Mouse (Mus musculus): ENCODE measurements at regions not wholly inside any gene's neighbourhood (a gene's known extent, or its start where the extent isn't known, plus 50 kb on each side); places are given as distances from the start of the nearest gene placed in this dataset.

DNA sequence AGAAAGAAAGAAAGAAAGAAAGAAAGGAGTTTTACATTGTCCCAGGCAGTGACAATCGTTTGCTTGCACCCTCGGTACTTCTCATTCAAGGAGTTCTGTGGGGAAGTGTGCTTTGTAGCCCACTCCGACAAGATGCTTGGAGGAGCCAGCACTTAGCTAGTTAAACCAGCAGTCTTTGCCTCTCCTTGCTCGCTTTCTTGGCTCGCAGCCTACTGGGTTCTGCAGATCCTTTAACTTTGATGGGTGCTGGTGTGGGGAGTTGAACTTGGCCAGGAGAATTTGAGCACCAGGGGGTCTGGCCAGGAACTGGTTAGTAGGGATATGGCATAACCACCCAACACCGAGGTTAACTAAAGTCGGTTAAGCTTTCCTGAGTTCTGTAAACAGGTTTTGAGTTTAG lies 132.5 kb upstream of the Ubr2 start:
- Histone ChIP-seq H3K9ac (peak overlapping the region; percentile 91), H3K4me1 (replicated peaks) (peaks cover 66% of the 10 kb centered on the region), H3K27ac (peak overlapping the region; percentile 58; the same call in 1 of the 2 replicates), H3K4me3 (peak overlapping the region; percentile 65), H3K36me3 (no peaks in the 10 kb centered on the region), H3K27me3 (no peaks in the 10 kb centered on the region), H3K9me3 (no peaks in the 10 kb centered on the region), H3K4me2 (peak overlapping the region; percentile 86)
- no peak for ATAC-seq (ENCODE audit: low FRiP score)
- 20% methylated on average over 7 of the region's 7 CpGs for WGBS

DNA sequence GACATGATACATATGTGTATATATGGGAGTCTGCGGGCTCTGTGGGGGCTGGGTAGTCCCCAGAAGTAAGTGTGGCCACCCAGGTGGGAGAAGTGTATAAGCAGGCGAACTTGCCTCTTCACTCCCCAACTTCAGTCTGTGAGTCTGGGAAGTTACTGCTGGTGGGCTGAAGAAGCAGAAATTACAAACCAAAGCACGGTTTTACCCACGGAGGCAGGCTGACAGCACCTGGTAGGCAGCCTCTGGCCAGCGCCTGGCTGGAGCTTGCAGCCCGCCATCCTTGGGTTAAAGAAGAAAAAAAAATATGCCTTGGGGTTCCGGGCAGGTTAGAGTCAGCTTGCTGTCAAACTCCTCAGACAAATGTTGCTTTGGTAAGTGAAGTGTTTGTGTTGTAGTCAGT lies 131.9 kb upstream of the Ubr2 start:
- WGBS = 3% methylated on average over 7 of the region's 7 CpGs
- Histone ChIP-seq H3K9ac (peak overlapping the region; percentile 91), H3K27ac (peak overlapping the region; percentile 100), H3K27me3 (no peaks in the 10 kb centered on the region), H3K9me3 (no peaks in the 10 kb centered on the region), H3K4me2 (peak overlapping the region; percentile 86), H3K4me3 (peak overlapping the region; percentile 65), H3K4me1 (replicated peaks) (peaks cover 62% of the 10 kb centered on the region), H3K36me3 (no peaks in the 10 kb centered on the region)
- no peak for ATAC-seq (ENCODE audit: low FRiP score)

- peak overlapping the region; percentile 86 for H3K4me2 ChIP-seq
- H3K9me3 ChIP-seq = no peaks in the 10 kb centered on the region
- WGBS = 2% methylated on average over 11 of the region's 12 CpGs
- H3K4me3 ChIP-seq = peak overlapping the region; percentile 65
- no peaks in the 10 kb centered on the region for H3K27me3 ChIP-seq
- H3K9ac ChIP-seq = peak overlapping the region; percentile 91
- peaks cover 59% of the 10 kb centered on the region for H3K4me1 ChIP-seq (replicated peaks)
- peak overlapping the region; percentile 100 for H3K27ac ChIP-seq
- H3K36me3 ChIP-seq = no peaks in the 10 kb centered on the region
- ATAC-seq (ENCODE audit: low FRiP score) = no peak
These were observed 131.5 kb upstream of the Ubr2 start for GRCm38 (mm10) chr17:47141843-47142215.

GRCm38 (mm10) chr17:47140969-47141842 lies 130.8 kb upstream of the Ubr2 start:
- Histone ChIP-seq H3K27me3 (no peaks in the 10 kb centered on the region), H3K27ac (peak overlapping the region; percentile 100), H3K4me1 (replicated peaks) (peaks cover 58% of the 10 kb centered on the region), H3K4me2 (peak overlapping the region; percentile 86), H3K9me3 (no peaks in the 10 kb centered on the region), H3K9ac (peak overlapping the region; percentile 91), H3K36me3 (no peaks in the 10 kb centered on the region), H3K4me3 (peak overlapping the region; percentile 65)
- 1% methylated on average over 33 of the region's 35 CpGs for WGBS
- peak; percentile 75 for ATAC-seq (ENCODE audit: low FRiP score)

DNA sequence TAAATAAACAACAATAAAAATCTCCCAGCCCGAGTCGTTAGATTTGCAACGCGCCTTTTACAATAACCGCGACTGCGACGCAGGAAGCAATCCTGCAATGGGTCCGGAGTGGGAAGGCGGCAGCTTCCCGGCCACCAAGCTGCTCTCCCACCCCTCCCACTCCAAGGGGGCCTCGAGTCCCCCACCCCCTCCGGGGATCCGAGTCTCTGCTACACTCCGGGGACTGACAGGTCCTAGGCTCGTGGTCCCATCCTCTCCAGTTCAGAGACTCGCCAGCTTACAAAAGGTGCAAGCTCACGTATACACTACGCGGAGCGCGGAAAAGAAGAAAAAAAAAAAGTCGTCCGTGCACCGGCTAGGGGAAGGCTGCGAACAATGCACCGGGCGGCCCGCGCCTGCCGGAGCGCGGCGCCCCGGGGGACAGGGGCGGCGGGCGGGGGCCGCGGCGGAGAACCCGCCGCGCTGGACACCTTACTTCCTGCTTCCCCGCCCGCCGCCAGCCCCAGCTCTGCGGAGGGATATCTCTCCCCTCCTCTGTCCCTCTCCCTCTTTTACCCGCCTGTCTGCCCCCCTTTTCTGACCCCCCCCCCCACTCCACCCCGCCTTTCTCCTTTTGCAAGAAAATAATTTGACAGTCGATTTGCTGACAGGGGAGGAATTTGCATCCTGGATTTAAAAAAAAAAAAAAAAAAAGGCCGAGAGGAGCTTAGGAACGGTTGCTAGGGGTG lies 130.0 kb upstream of the Ubr2 start:
- Histone ChIP-seq H3K36me3 (no peaks in the 10 kb centered on the region), H3K9me3 (no peaks in the 10 kb centered on the region), H3K9ac (peak overlapping the region; percentile 91), H3K4me2 (peak overlapping the region; percentile 86), H3K4me3 (peak overlapping the region; percentile 65), H3K4me1 (replicated peaks) (peaks cover 52% of the 10 kb centered on the region), H3K27me3 (no peaks in the 10 kb centered on the region), H3K27ac (peak overlapping the region; percentile 100)
- peak; percentile 55 for ATAC-seq (ENCODE audit: low FRiP score)
- WGBS = under 1% methylated on average over 40 of the region's 53 CpGs

DNA sequence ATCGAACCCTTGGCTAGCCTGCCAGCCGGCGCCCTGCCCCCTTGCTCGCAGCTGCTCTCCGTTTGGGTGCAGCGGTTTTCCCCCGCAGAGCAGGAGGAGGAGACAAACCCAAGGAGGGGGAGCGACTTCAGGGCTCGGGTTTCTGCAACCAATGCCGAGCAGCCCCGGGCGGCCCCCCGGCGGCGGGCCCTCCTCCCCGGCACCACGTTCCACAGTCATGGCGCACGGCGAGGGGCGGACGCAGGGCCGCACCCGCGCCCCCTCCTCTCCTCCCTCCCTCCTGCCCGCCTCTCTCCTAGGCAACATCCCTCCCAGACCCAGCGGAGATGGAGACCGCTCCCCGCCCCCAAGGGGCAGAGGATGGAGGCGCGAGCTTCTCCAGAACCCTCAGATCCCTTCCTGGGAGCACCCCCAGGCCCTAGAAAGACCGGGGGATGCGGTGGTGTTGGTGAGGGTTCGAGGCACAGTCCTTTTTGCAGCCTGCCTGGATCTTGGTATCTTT lies 129.4 kb upstream of the Ubr2 start:
- no peaks in the 10 kb centered on the region for H3K9me3 ChIP-seq
- no peaks in the 10 kb centered on the region for H3K36me3 ChIP-seq
- peaks cover 46% of the 10 kb centered on the region for H3K4me1 ChIP-seq (replicated peaks)
- H3K4me2 ChIP-seq = peak overlapping the region; percentile 86
- no peaks in the 10 kb centered on the region for H3K27me3 ChIP-seq
- H3K9ac ChIP-seq = peak overlapping the region; percentile 91
- WGBS = under 1% methylated on average over 33 of the region's 34 CpGs
- H3K4me3 ChIP-seq = peak overlapping the region; percentile 65
- ATAC-seq (ENCODE audit: low FRiP score) = peak; percentile 93
- H3K27ac ChIP-seq = peak overlapping the region; percentile 100

GRCm38 (mm10) chr17:47139171-47139617 lies 128.8 kb upstream of the Ubr2 start:
- H3K4me2 ChIP-seq = peak overlapping the region; percentile 86
- H3K27me3 ChIP-seq = no peaks in the 10 kb centered on the region
- peak overlapping the region; percentile 65 for H3K4me3 ChIP-seq
- WGBS = 3% methylated on average over 27 of the region's 27 CpGs
- H3K36me3 ChIP-seq = no peaks in the 10 kb centered on the region
- ATAC-seq (ENCODE audit: low FRiP score) = no peak; the same call in 1 of the 2 replicates
- H3K9ac ChIP-seq = peak overlapping the region; percentile 91
- peak overlapping the region; percentile 100 for H3K27ac ChIP-seq
- no peaks in the 10 kb centered on the region for H3K9me3 ChIP-seq
- peaks cover 40% of the 10 kb centered on the region for H3K4me1 ChIP-seq (replicated peaks)

- Histone ChIP-seq H3K36me3 (no peaks in the 10 kb centered on the region), H3K27me3 (no peaks in the 10 kb centered on the region), H3K9ac (no peak overlapping the region), H3K4me2 (peak overlapping the region; percentile 86; the same call in 1 of the 2 replicates), H3K4me1 (replicated peaks) (peaks cover 30% of the 10 kb centered on the region), H3K4me3 (no peak overlapping the region), H3K27ac (peak overlapping the region; percentile 100; the same call in 1 of the 2 replicates), H3K9me3 (no peaks in the 10 kb centered on the region)
- ATAC-seq (ENCODE audit: low FRiP score) = no peak
- 41% methylated on average over 6 of the region's 6 CpGs for WGBS
These were observed 127.8 kb upstream of the Ubr2 start for GRCm38 (mm10) chr17:47138174-47138573.

DNA sequence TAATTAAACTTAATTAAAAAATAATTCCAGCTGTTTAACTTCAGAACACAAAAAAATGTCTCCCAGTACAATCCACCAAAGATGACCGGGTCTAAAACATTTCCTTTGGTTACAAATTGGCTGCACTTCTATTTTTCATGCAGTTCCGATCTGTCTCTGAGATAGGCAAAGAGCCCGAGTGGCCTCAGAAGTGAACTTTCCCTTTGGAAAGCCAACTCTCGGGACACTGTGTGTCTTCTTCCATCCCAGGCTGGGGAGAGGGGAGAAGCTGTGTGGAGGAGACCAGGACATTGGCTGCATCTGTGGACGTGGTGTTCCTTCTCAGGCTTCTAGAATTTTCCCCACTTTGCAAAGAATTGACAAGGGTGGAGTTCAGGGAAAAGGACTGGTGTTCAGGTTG lies 125.0 kb upstream of the Ubr2 start:
- no peak overlapping the region for H3K4me2 ChIP-seq
- peaks cover 12% of the 10 kb centered on the region for H3K4me1 ChIP-seq (replicated peaks)
- H3K9ac ChIP-seq = no peak overlapping the region
- no peaks in the 10 kb centered on the region for H3K9me3 ChIP-seq
- 86% methylated on average over 5 of the region's 5 CpGs for WGBS
- H3K27ac ChIP-seq = no peak overlapping the region
- ATAC-seq (ENCODE audit: low FRiP score) = no peak
- H3K4me3 ChIP-seq = no peak overlapping the region
- H3K36me3 ChIP-seq = no peaks in the 10 kb centered on the region
- H3K27me3 ChIP-seq = no peaks in the 10 kb centered on the region

- ATAC-seq (ENCODE audit: low FRiP score) = no peak
- Histone ChIP-seq H3K27me3 (no peaks in the 10 kb centered on the region), H3K9me3 (no peaks in the 10 kb centered on the region), H3K4me3 (no peak overlapping the region), H3K27ac (no peak overlapping the region), H3K36me3 (no peaks in the 10 kb centered on the region), H3K9ac (no peak overlapping the region), H3K4me1 (replicated peaks) (peaks cover 5% of the 10 kb centered on the region), H3K4me2 (no peak overlapping the region)
- 50% methylated on average over 2 of the region's 2 CpGs for WGBS
These were observed 123.4 kb upstream of the Ubr2 start for GRCm38 (mm10) chr17:47133785-47134184.

- no peak overlapping the region for H3K9ac ChIP-seq
- H3K27me3 ChIP-seq = no peaks in the 10 kb centered on the region
- no peaks in the 10 kb centered on the region for H3K9me3 ChIP-seq
- WGBS = 87% methylated on average over 3 of the region's 3 CpGs
- H3K4me1 ChIP-seq (replicated peaks) = no peaks in the 10 kb centered on the region
- no peak overlapping the region for H3K4me3 ChIP-seq
- H3K36me3 ChIP-seq = no peaks in the 10 kb centered on the region
- no peak overlapping the region for H3K4me2 ChIP-seq
- no peak overlapping the region for H3K27ac ChIP-seq
- no peak for ATAC-seq (ENCODE audit: low FRiP score)
These were observed 117.2 kb upstream of the Ubr2 start for GRCm38 (mm10) chr17:47127571-47127970.

GRCm38 (mm10) chr17:47123576-47123975 lies 113.2 kb upstream of the Ubr2 start:
- no peaks in the 10 kb centered on the region for H3K9me3 ChIP-seq
- H3K36me3 ChIP-seq = no peaks in the 10 kb centered on the region
- ATAC-seq (ENCODE audit: low FRiP score) = no peak
- H3K4me2 ChIP-seq = no peak overlapping the region
- H3K4me3 ChIP-seq = no peak overlapping the region
- H3K9ac ChIP-seq = no peak overlapping the region
- no peaks in the 10 kb centered on the region for H3K4me1 ChIP-seq (replicated peaks)
- no peak overlapping the region for H3K27ac ChIP-seq
- H3K27me3 ChIP-seq = no peaks in the 10 kb centered on the region
- 94% methylated on average over 18 of the region's 18 CpGs for WGBS

Measured in hindbrain, embryonic 13.5 days (tissue).